ENCODE assay signal across 25 mouse cellular contexts in genomic region chr10:51530813-51531212, GRCm38 (mm10). TPM values are rescaled to one million over a fixed set of nuclear protein-coding genes. Genes with fewer than 3 reads are reported as not detected.
A peak's percentile ranks its signal among the peaks of the same experiment; 100 is the strongest.
DNase-seq lines count a peak whose midpoint lies in the region; ATAC-seq lines count a peak whose summit lies in the region.
"Had no signal": no experiment of that assay in that cellular context is flagged by ENCODE, and none has a peak within 500 bp of the region (broad histone marks: within the 10 kb centered on the region; RNA-seq: fewer than 3 reads in every experiment).

No protein-coding gene starts in this region.

- peak; percentile 14 for DNase-seq in layer of hippocampus, adult 9-11 months
- no peak for DNase-seq in layer of hippocampus, postnatal 25 days (ENCODE audit: extremely low spot score in 1 of 2, low spot score in 1 of 2)
- DNase-seq in 416B (ENCODE audit: low read depth): peak; percentile 8
- no peak for DNase-seq in heart, postnatal 14 days
- no peak for DNase-seq in forebrain, embryonic 10.5 days (ENCODE audit: extremely low spot score, low spot score)
- no peak for DNase-seq in adrenal gland, postnatal 14 days
- DNase-seq: adrenal gland, postnatal 10 days; cerebellum, adult 8-10 months; cerebellum, postnatal 14 days; forebrain, postnatal 0 days; gastrocnemius, postnatal 14 days; heart, postnatal 10 days had no signal

- no peak overlapping the region for H3K4me3 ChIP-seq in forebrain, embryonic 10.5 days
- H3K4me3 ChIP-seq: embryonic facial prominence, embryonic 12.5 days; forebrain, embryonic 12.5 days; hindbrain, embryonic 10.5 days had no signal

- intact Hi-C loops in heart, postnatal 14 days (cut with DNase I): no loop called here

- H3K9me3 ChIP-seq in forebrain, embryonic 10.5 days: no peaks in the 10 kb centered on the region
- H3K9me3 ChIP-seq: embryonic facial prominence, embryonic 12.5 days; forebrain, embryonic 12.5 days; hindbrain, embryonic 10.5 days had no signal

- no peaks in the 10 kb centered on the region for H3K27me3 ChIP-seq in forebrain, embryonic 10.5 days (ENCODE audit: poor library complexity, severe bottlenecking)
- H3K27me3 ChIP-seq: embryonic facial prominence, embryonic 12.5 days; forebrain, embryonic 12.5 days had no signal

- peak; percentile 88 for ATAC-seq in granulocyte monocyte progenitor cell, adult 5-6 weeks (replicated peaks; ENCODE audit: poor library complexity, severe bottlenecking)
- ATAC-seq in megakaryocyte progenitor cell, adult 5-6 weeks (replicated peaks; ENCODE audit: poor library complexity): peak; percentile 76
- ATAC-seq: forebrain, postnatal 0 days had no signal

- H3K27ac ChIP-seq in forebrain, embryonic 10.5 days: no peak overlapping the region
- H3K27ac ChIP-seq: embryonic facial prominence, embryonic 12.5 days; forebrain, embryonic 12.5 days; hindbrain, embryonic 10.5 days; hindbrain, embryonic 14.5 days had no signal

- WGBS in forebrain, embryonic 10.5 days: 84% methylated on average over 7 of the region's 7 CpGs

- H3K4me1 ChIP-seq in forebrain, embryonic 10.5 days: no peaks in the 10 kb centered on the region
- H3K4me1 ChIP-seq: embryonic facial prominence, embryonic 12.5 days; forebrain, embryonic 12.5 days; hindbrain, embryonic 10.5 days had no signal

- H3K36me3 ChIP-seq in forebrain, embryonic 10.5 days (replicated peaks): no peaks in the 10 kb centered on the region
- H3K36me3 ChIP-seq: embryonic facial prominence, embryonic 12.5 days; forebrain, embryonic 12.5 days; hindbrain, embryonic 10.5 days had no signal

RNA-seq across cellular contexts. Expression of gene Lilrb4a, which starts 40.1 kb away (rescaled TPM):
- under 1 TPM; 0.22 to 0.26 TPM for total RNA-seq in layer of hippocampus, postnatal 25 days (2021)
- 5.7 and 10.6 TPM in 2 replicates for total RNA-seq in granulocyte monocyte progenitor cell, adult 5-6 weeks (2014; fragmentation: Nextera tagmentation)
- total RNA-seq in granulocyte monocyte progenitor cell, adult 5-6 weeks (2017): 27.1 and 38.8 TPM in 2 replicates
- total RNA-seq in megakaryocyte progenitor cell, adult 5-6 weeks (2015): 27.7 and 39.5 TPM in 2 replicates
- total RNA-seq in megakaryocyte progenitor cell, adult 5-6 weeks (2017): 26.8 and 31.4 TPM in 2 replicates
- 1 to 10 TPM; 1.1 to 1.5 TPM for total RNA-seq in heart, postnatal 14 days (2021)
- polyA plus RNA-seq in forebrain, embryonic 10.5 days (2016; fragmentation: Nextera tagmentation; extraction: Ambion mirVana): 0.74 and 0.98 TPM in 2 replicates
- total RNA-seq in adrenal gland, postnatal 14 days (2021): 1.6 and 2.3 TPM in 2 replicates
- total RNA-seq: MEL had no signal

RNA-seq across cellular contexts. Expression of gene Lilr4b, which starts 50.4 kb away (rescaled TPM):
- total RNA-seq in layer of hippocampus, postnatal 25 days (2021): not detected
- 0.17 and 6.7 TPM in 2 replicates for total RNA-seq in granulocyte monocyte progenitor cell, adult 5-6 weeks (2014; fragmentation: Nextera tagmentation)
- total RNA-seq in granulocyte monocyte progenitor cell, adult 5-6 weeks (2017): 15.0 and 20.1 TPM in 2 replicates
- 19.2 and 24.3 TPM in 2 replicates for total RNA-seq in megakaryocyte progenitor cell, adult 5-6 weeks (2015)
- 12.6 and 21.0 TPM in 2 replicates for total RNA-seq in megakaryocyte progenitor cell, adult 5-6 weeks (2017)
- total RNA-seq in heart, postnatal 14 days (2021): 1 to 10 TPM; 1.5 to 1.8 TPM
- polyA plus RNA-seq in forebrain, embryonic 10.5 days (2016; fragmentation: Nextera tagmentation; extraction: Ambion mirVana): not detected in 2 replicates
- total RNA-seq in adrenal gland, postnatal 14 days (2021): 0.93 and 2.5 TPM in 2 replicates
- total RNA-seq: forebrain, postnatal 0 days; MEL had no signal
- polyA plus RNA-seq: C2C12; forebrain, embryonic 12.5 days; hindbrain, embryonic 10.5 days had no signal

RNA-seq across cellular contexts. Expression of gene Gm49339, which starts 50.4 kb away (rescaled TPM):
- total RNA-seq in layer of hippocampus, postnatal 25 days (2021): not detected
- not detected in 2 replicates for total RNA-seq in granulocyte monocyte progenitor cell, adult 5-6 weeks (2014; fragmentation: Nextera tagmentation)
- 4.5 TPM in 1 of 2 replicates, not detected in the other for total RNA-seq in granulocyte monocyte progenitor cell, adult 5-6 weeks (2017)
- total RNA-seq in megakaryocyte progenitor cell, adult 5-6 weeks (2015): 1.1 TPM in 1 of 2 replicates, not detected in the other
- total RNA-seq in megakaryocyte progenitor cell, adult 5-6 weeks (2017): 0.20 and 1.1 TPM in 2 replicates
- 1 to 10 TPM; 1.0 to 1.5 TPM for total RNA-seq in heart, postnatal 14 days (2021)
- not detected in 2 replicates for polyA plus RNA-seq in forebrain, embryonic 10.5 days (2016; fragmentation: Nextera tagmentation; extraction: Ambion mirVana)
- 0.45 and 1.3 TPM in 2 replicates for total RNA-seq in adrenal gland, postnatal 14 days (2021)
- total RNA-seq: MEL had no signal
- polyA plus RNA-seq: C2C12; embryonic facial prominence, embryonic 12.5 days; heart, embryonic 14.5 days; hindbrain, embryonic 10.5 days; hindbrain, embryonic 14.5 days had no signal

RNA-seq across cellular contexts. Expression of gene Fam162b, which starts 59.5 kb away (rescaled TPM):
- not detected for total RNA-seq in layer of hippocampus, postnatal 25 days (2021)
- not detected in 2 replicates for total RNA-seq in granulocyte monocyte progenitor cell, adult 5-6 weeks (2014; fragmentation: Nextera tagmentation)
- not detected in 2 replicates for total RNA-seq in granulocyte monocyte progenitor cell, adult 5-6 weeks (2017)
- not detected in 2 replicates for total RNA-seq in megakaryocyte progenitor cell, adult 5-6 weeks (2015)
- not detected in 2 replicates for total RNA-seq in megakaryocyte progenitor cell, adult 5-6 weeks (2017)
- not detected for total RNA-seq in heart, postnatal 14 days (2021)
- polyA plus RNA-seq in forebrain, embryonic 10.5 days (2016; fragmentation: Nextera tagmentation; extraction: Ambion mirVana): 1.8 and 2.8 TPM in 2 replicates
- not detected in 2 replicates for total RNA-seq in adrenal gland, postnatal 14 days (2021)
- total RNA-seq: gastrocnemius, adult 18-20 months; gastrocnemius, postnatal 14 days; heart, adult 8-10 months; heart, postnatal 10 days; MEL had no signal
- polyA plus RNA-seq: C2C12; cortical plate, adult 2 months; gonadal fat pad, adult 2 months; heart, embryonic 14.5 days had no signal

Comparison
In these comparisons a context has a peak if more than half of its experiments do, and no peak if none do; other contexts are left out.
1. DNase-seq: peak in layer of hippocampus, adult 9-11 months (single experiment) and 416B (single experiment); none in layer of hippocampus, postnatal 25 days (0 of 2), heart, postnatal 14 days (0 of 2), forebrain, embryonic 10.5 days (single experiment) and adrenal gland, postnatal 14 days (single experiment).